Mouse (Mus musculus) cerebellum, adult 9-11 months (tissue): ENCODE results near the gene Atp5b.
A peak's percentile ranks its signal among the peaks of the same experiment; 100 is the strongest.
"Not testable (repeated sequence)": the region's sequence is repeated elsewhere in the genome, so short reads cannot be mapped to it uniquely, and the experiment has no call there.

Experiments
- DNase-seq: peaks from one replicate; pipeline ENCODE4 v3.0.0; 2022

The Atp5b gene

GRCm38 (mm10) chr10:128070432-128070831 is 12.6 kb upstream of the Atp5b start:
- not testable (repeated sequence) for DNase-seq

DNA sequence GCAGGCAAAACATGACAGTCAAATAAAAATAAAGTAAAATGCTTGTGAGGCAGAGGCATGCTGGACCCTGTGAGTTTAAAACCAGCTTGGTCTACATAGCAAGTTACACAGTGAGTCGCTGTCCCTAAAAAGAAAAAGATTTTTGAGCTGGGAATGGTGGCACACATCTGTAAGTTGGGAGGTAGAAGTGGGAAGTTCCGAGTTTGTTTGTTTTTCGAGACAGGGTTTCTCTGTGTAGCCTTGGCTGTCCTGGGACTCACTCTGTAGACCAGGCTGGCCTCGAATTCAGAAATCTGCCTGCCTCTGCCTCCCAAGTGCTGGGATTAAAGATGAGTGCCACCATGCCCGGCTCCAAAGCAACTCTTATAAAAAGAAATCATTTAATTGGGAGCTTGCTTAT is 4.8 kb upstream of the Atp5b start:
- not testable (repeated sequence) for DNase-seq

DNA sequence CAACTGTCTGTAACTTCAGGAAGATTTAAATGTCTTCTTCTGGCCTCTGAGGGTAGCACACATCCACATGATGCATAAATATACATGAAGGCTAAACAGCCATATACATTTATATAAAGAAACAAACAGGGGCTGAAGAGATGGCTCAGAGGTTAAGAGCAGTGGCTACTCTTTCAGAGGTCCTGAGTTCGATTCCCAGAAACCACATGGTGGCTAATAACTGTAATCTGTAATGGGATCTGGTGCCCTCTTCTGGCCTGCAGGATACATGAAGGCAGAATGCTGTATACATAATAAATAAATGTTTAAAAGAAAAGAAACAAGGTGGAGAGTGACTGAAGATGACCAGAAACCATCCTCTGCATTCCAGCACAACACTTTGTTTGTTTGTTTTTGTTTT is 2.6 kb upstream of the Atp5b start:
- no peak for DNase-seq

DNA sequence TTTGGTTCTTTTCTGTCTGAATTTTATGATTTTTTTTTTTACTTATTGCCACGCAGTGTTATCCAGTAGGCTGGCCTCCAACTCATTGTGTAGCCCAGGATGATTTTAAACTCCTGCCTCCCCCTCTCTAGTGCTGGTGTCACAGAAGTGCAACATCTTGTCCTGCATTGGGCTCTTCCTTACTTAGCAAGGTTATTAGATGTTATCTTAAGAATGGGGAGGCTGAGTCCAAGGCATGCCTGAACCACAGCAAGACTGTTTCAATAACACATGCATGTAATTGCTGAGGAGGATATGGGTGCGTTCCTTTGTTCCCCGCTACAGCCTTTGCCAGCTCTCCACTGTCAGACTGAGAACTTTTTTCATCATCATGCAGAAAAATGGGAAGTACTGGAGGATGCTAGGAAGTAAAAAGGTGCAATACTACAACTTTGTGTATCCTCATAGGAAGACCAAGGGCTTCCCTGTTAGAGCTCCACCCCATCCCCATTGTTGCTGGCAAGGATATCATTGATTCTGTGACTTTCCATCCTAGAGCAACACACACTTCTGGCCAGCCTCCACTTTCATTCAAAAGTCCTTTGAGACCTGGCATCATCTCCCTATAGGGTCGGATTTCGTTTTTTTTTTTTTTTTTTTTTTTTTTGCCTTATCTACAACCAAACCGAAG is 1.1 kb upstream of the Atp5b start:
- peak; percentile 55 for DNase-seq

- no peak for DNase-seq
Observed at GRCm38 (mm10) chr10:128082477-128082808, 630 bp upstream of the Atp5b start.

GRCm38 (mm10) chr10:128083688-128084087 is 615 bp downstream of the Atp5b start:
- peak; percentile 63 for DNase-seq

- DNase-seq: peak; percentile 34
Observed at GRCm38 (mm10) chr10:128084160-128084559, 1.1 kb downstream of the Atp5b start.

DNA sequence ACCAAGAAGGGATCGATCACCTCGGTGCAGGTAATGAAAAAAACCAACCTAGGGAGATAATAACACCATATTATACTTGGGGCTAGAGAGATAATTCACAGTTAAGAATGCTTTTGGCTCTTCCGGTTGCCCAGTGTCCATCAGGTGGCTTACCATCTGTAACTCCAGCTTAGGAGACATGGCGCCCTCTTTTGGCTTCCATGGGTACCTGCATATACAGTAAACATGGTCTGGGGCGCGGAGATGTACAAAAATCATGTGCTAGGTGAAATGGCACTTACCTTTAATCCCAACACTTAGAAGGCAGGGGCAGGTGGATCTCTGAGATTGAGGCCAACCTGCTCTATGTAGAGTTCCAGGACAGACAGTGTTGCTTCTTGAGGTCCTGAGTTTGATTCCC is 3.3 kb downstream of the Atp5b start:
- peak; percentile 43 for DNase-seq

GRCm38 (mm10) chr10:128087216-128087615 is 4.1 kb downstream of the Atp5b start:
- peak; percentile 52 for DNase-seq

- peak; percentile 49 for DNase-seq
Observed at GRCm38 (mm10) chr10:128088181-128088580, 5.1 kb downstream of the Atp5b start.

DNA sequence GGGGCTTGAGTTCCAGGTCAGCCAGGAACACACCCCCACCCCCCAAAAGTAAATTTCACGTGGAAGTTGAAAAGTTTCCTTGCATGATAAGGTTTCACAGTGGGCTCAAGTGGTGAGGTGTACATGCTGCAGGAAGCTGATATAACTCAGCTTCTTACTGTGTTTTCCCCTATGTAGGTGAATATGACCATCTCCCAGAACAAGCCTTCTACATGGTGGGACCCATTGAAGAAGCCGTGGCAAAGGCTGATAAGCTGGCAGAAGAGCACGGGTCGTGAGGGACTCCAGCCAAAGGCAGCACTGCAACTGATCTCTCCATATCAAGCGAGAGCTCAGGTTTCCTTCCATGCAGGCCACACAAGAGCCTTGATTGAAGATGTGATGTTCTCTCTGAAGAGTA is 6.8 kb downstream of the Atp5b start:
- DNase-seq: no peak

DNA sequence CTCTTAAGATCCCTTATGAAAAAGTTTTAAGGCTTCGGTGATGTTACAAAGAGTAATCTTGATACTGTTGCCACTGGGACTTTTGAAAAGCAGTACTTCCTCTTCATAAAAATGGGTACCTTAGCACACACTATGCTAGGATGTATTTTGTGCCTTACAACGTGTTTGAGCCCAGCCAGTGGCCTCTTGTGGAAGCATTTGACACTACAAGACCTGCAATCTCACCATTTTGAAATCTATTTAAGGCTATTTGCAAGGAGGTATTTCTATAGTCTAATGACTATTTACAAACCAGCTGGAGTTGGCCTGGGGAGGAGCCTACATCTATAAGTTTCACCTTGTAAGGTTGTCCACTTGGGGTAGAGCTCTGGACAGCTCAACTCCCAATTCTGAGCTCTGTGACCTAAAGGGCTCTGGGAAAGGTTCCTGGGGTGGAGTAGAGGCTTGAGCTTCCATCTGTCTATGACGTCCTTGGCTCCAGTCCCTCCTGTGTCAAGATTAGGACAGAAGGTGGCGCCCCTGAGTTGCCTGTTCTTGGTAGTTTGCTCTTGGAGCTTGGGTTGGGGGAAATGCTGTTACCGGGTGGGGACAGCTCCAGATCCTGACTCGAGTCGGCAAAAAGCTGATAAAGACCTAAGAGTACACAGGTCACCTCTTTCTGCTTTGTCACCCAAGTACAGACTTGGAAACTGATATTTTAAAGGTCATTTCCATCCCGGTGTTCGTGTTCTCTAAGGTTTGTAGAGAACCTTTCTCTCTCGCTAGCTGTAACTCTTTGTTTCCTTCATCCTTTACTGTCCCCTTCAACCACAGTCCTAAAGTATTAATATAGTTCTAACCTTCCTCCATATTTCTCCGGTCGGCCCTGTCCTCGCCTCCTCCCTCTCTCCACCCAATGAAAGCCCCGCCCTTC is 7.8 kb downstream of the Atp5b start:
- peak; percentile 91 for DNase-seq

GRCm38 (mm10) chr10:128091564-128092505 is 8.8 kb downstream of the Atp5b start, which contains the start of gene Baz2a:
Gene Baz2a, plus strand, starts transcription at chr10:128091577.
- peak; percentile 80 for DNase-seq

GRCm38 (mm10) chr10:128092506-128093495 is 9.7 kb downstream of the Atp5b start:
- DNase-seq: peak; percentile 85

DNA sequence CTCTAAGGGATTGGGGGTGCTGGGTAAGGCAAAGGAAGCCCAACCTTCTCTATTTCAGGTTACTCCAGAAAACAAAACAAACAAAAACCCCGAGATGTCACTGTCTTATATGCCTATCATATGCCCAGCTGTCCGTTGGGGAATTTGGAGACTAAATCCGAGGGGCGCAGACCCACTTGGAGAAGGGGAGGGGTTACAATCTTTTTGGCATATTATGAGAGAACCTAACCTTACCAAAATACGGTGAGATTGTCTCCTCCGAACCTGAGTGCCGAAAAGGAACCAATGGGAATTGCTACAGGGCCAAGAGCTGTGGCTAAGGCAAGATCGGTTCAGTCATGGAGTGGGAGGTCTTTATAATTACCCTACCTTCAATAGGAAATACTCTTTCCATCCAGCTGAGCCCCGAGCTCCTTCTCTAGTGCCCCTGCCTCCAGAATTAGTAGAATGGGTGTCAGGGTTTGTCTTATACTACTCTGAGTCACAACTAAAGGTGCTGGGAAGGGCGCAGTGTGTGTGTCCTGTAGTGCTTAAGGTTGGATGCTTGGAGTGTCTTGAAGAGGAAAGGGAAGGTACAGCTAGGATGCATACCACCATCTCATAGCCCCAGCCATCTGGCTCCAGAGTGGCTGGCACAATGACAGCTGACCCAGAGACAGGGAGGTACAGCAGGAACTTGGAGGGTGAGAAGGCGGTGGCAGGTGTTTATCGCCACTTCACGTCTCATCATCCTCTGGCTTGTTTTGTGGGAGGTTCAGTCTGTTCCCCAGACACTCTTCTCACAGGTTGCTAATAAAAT is 10.6 kb downstream of the Atp5b start:
- peak; percentile 75 for DNase-seq

DNA sequence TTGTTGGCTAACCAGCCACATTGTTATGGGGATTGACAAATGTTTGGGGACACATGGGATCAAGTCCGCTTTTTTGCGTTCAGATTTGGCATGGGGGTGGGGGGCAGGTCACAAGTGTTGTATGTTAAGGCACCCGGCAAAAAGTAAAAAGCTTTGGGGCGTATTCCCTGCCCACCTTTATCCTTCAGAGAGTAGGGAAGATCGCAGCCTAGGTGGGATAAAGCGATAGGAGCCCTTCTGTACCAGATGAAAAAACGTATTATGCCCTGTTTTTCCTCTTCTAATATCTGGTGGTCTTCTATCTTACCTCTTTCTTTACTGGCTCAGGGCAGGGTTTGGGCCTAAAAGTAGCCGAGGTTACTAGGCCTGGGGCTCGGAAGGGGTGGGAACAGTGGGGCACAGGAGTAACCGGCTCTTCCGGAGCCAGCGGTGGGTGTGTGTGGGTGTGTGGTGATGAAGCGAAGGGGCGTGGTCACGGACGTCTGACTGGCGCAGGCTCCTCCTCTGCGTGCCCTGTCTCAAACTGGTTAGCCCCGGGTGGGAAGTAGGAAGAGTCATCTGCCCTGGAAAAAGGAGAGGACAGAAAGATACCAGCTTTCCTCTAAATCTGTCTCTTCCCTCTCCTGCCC is 11.4 kb downstream of the Atp5b start:
- DNase-seq: peak; percentile 83

DNA sequence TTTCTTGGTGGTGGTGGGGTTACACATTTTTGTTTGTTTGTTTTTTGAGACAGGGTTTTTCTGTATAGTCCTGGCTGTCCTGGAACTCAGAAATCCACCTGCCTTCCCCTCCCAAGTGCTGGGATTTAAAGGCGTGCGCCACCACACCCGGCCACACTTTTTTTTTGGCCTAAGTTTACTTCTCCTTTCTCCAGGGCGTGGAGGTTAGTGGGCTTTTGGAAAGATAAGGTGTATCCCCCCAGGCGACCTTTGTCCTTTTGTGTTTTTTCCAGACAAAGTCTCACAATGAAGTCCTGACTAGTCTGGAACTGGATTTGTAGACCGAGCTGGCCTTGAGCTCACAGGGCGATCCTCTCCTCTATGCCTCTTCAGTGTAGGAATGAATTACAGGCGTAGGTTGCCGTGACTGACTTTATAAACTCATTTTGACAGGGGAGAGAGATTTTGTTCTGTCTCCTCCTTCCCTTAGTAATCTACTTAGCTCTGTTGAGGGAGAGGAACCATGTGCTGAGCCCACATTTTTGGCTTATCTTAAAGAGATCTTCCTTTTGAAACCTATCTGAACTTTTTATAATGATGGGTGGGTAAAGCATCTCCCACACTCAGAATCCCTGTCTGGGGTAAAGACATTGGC is 12.0 kb downstream of the Atp5b start:
- no peak for DNase-seq

DNA sequence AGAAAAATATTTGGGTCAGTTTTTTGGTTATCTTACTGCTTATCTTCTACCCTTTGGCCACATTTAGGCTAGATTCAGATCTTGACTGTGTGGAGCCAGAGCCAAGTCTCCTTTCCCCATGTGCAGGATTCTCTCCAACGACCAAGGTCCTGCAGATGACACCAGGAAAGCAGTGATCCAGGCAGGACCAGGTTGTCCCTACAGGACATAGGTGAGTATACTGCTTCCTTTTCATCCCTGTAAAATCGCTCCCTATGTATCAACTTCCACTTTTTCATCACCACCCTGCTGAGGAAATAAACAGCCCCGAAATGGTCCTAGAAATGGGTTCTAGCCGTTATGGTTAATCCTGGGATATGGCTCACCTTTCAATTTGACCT is 13.2 kb downstream of the Atp5b start:
- no peak for DNase-seq

DNA sequence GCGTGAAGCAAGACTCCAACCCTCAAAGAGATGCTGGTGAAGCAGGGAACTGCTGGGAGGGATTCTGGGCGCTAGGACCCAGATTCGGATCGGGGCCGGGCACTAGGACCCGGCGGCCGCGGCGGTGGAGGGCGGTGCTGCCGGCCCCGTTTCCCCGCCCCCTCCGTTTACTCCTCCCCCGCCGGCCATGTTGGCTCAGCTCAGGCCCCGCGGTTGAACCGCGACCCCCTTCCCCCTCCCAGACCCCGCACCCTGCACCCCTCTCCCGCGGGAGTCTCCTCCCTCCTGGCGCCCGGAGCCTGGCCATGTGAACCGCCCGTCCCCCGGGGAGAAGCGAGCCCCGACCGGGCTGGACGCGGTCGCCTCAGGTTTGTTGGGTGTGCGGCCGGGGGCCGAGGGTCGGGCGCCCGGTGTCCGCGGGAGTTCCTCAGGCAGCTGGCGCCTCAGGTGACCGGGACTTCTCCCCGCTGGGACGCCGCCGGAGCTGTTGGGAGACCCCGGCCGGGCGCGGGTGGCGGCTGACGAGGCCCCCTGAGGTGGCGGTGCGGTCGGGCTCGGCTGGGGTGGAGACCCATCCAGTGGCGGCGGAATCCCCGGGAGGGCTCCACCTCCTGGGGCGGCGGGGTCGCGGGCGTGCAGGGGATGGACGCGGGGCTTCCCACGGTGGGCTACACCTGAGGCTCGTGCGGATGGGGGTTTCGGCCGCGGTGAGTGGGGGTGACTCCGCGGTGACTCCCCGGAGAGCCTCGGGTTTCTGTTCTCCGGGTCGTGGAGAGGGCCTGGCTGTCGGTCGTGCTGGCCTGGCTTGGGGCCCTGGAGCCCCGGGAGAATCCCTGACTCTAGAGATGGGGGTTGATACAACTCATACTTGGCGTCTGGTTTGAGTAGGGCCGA is 13.9 kb downstream of the Atp5b start:
- DNase-seq: peak; percentile 77
